Mouse (Mus musculus) cortical plate, adult 2 months (tissue): ENCODE results near the gene Gm20425.

ENCODE experiments used
- CTCF ChIP-seq: fragments of 200-500 bp; IDR thresholded peaks from 2 replicates; pipeline ENCODE4 v1.5.1; 2011; ENCODE audit warnings: mild to moderate bottlenecking, control low read depth, low read length; ENCODE audit not compliant: insufficient read depth; ENCODE audit errors: extremely low read depth
- POLR2A ChIP-seq: fragments of 200-500 bp; IDR thresholded peaks from 2 replicates; pipeline ENCODE4 v1.6.1; 2011; ENCODE audit warnings: mild to moderate bottlenecking, low read length, control low read depth; ENCODE audit not compliant: insufficient read depth; ENCODE audit errors: extremely low read depth

- TF ChIP-seq CTCF (no peak), POLR2A (no peak)
Measured at GRCm38 (mm10) chr9:103181886-103182285, 48.2 kb downstream of the Gm20425 start.
